ENCODE assay signal across 19 mouse cellular contexts in genomic region chr1:133954009-133954408, GRCm38 (mm10). TPM values are rescaled to one million over a fixed set of nuclear protein-coding genes. Genes with fewer than 3 reads are reported as not detected.
DNase-seq lines count a peak whose midpoint lies in the region; ATAC-seq and TF ChIP-seq lines count a peak whose summit lies in the region.
"Had no signal": no experiment of that assay in that cellular context is flagged by ENCODE, and none has a peak within 500 bp of the region (broad histone marks: within the 10 kb centered on the region; RNA-seq: fewer than 3 reads in every experiment).

No protein-coding gene starts in this region.

- H3K9me3 ChIP-seq in heart, embryonic 14.5 days (ENCODE audit: control insufficient read depth, low read length) = no peaks in the 10 kb centered on the region
- H3K9me3 ChIP-seq in liver, embryonic 14.5 days (ENCODE audit: control insufficient read depth, low read length) = no peaks in the 10 kb centered on the region
- H3K9me3 ChIP-seq in kidney, embryonic 14.5 days (ENCODE audit: control insufficient read depth, low read length) = no peaks in the 10 kb centered on the region
- H3K9me3 ChIP-seq: forebrain, embryonic 15.5 days; midbrain, embryonic 12.5 days had no signal

- H3K4me3 ChIP-seq in heart, embryonic 14.5 days (ENCODE audit: control insufficient read depth in 1 of 2, insufficient read depth in 1 of 2, low read depth in 1 of 2, low read length in 2 of 2) = no peak overlapping the region
- no peak overlapping the region for H3K4me3 ChIP-seq in liver, adult 2 months (ENCODE audit: insufficient read depth, low read depth, low read length)
- H3K4me3 ChIP-seq in brown adipose tissue, adult 24 weeks (ENCODE audit: insufficient read depth, low read depth, low read length) = no peak overlapping the region
- H3K4me3 ChIP-seq in liver, embryonic 14.5 days (ENCODE audit: insufficient read depth in 1 of 2, low read depth in 2 of 2, low read length in 2 of 2) = no peak overlapping the region
- no peak overlapping the region for H3K4me3 ChIP-seq in thymus, adult 2 months (ENCODE audit: control insufficient read depth, insufficient read depth, low read length)
- no peak overlapping the region for H3K4me3 ChIP-seq in kidney, embryonic 14.5 days (ENCODE audit: low read length)
- H3K4me3 ChIP-seq: forebrain, embryonic 15.5 days; layer of hippocampus, adult 2 months; midbrain, embryonic 12.5 days; myocyte had no signal

- ATAC-seq in heart, embryonic 14.5 days (ENCODE audit: insufficient number of reproducible peaks, insufficient read depth, low FRiP score, low read depth) = peak; percentile 7; the same call in 1 of the 2 replicates
- ATAC-seq in liver, embryonic 14.5 days (ENCODE audit: insufficient read depth) = no peak
- ATAC-seq in kidney, embryonic 14.5 days (ENCODE audit: low FRiP score, low TSS enrichment) = no peak
- ATAC-seq: forebrain, embryonic 15.5 days; intestine, embryonic 16.5 days had no signal

- H3K36me3 ChIP-seq in heart, embryonic 14.5 days (ENCODE audit: control insufficient read depth, insufficient read depth, low read length) = no peaks in the 10 kb centered on the region
- H3K36me3 ChIP-seq in liver, adult 2 months (ENCODE audit: control insufficient read depth, insufficient read depth, low read length) = no peaks in the 10 kb centered on the region
- H3K36me3 ChIP-seq in liver, embryonic 14.5 days (replicated peaks; ENCODE audit: control insufficient read depth, insufficient read depth, low read depth) = no peaks in the 10 kb centered on the region
- H3K36me3 ChIP-seq in thymus, adult 2 months (ENCODE audit: control insufficient read depth, insufficient read depth, low read length) = no peaks in the 10 kb centered on the region
- H3K36me3 ChIP-seq in kidney, embryonic 14.5 days (ENCODE audit: control insufficient read depth, insufficient read depth, low read length) = no peaks in the 10 kb centered on the region
- H3K36me3 ChIP-seq: forebrain, embryonic 15.5 days; midbrain, embryonic 12.5 days had no signal

- no peak for TF ChIP-seq EP300 in liver, embryonic 14.5 days (IDR thresholded peaks at IDR 0.05; ENCODE audit: low read depth)

- H3K9ac ChIP-seq in heart, embryonic 14.5 days (ENCODE audit: low read length) = no peak overlapping the region
- no peak overlapping the region for H3K9ac ChIP-seq in liver, adult 2 months (ENCODE audit: low read depth, low read length)
- H3K9ac ChIP-seq in liver, embryonic 14.5 days (replicated peaks) = no peak overlapping the region
- H3K9ac ChIP-seq in kidney, embryonic 14.5 days (ENCODE audit: low read depth, low read length) = no peak overlapping the region
- H3K9ac ChIP-seq: forebrain, embryonic 15.5 days; midbrain, embryonic 12.5 days had no signal

- H3K4me1 ChIP-seq in heart, embryonic 14.5 days (ENCODE audit: control insufficient read depth in 2 of 2, insufficient read depth in 2 of 2, low read length in 2 of 2) = peaks cover 20 to 22% of the 10 kb centered on the region in 2 experiments
- peaks cover 12% of the 10 kb centered on the region for H3K4me1 ChIP-seq in liver, adult 2 months (ENCODE audit: control insufficient read depth, insufficient read depth, low read length)
- peaks cover 20% of the 10 kb centered on the region for H3K4me1 ChIP-seq in brown adipose tissue, adult 24 weeks (ENCODE audit: control insufficient read depth, insufficient read depth, insufficient read length, low read length)
- H3K4me1 ChIP-seq in liver, embryonic 14.5 days (replicated peaks; ENCODE audit: control insufficient read depth in 2 of 2, insufficient read depth in 2 of 2, low read length in 1 of 2) = peaks cover 33 to 61% of the 10 kb centered on the region in 2 experiments
- no peaks in the 10 kb centered on the region for H3K4me1 ChIP-seq in thymus, adult 2 months (replicated peaks; ENCODE audit: control insufficient read depth, insufficient read depth, low read length)
- peaks cover 5% of the 10 kb centered on the region; the same call in 1 of the 2 replicates for H3K4me1 ChIP-seq in kidney, embryonic 14.5 days (ENCODE audit: control insufficient read depth, insufficient read depth, low read length)
- H3K4me1 ChIP-seq: forebrain, embryonic 15.5 days had no signal

- H3K27ac ChIP-seq in heart, embryonic 14.5 days (replicated peaks in 1 of 2; ENCODE audit: control insufficient read depth in 1 of 2, insufficient read depth in 1 of 2, low read depth in 2 of 2, low read length in 2 of 2) = peak overlapping the region in 1 of 2 experiments; percentile 7; a peak in 1 of 4 replicates
- peak overlapping the region; percentile 78 for H3K27ac ChIP-seq in liver, adult 2 months (replicated peaks; ENCODE audit: insufficient read depth, low read depth, low read length)
- H3K27ac ChIP-seq in brown adipose tissue, adult 24 weeks (replicated peaks; ENCODE audit: low read depth, low read length) = 0 out of 2 replicates have a peak overlapping the region, but pooled peaks have one; percentile 2
- 0 out of 2 replicates have a peak overlapping the region, but pooled peaks have one; percentile 6 for H3K27ac ChIP-seq in liver, embryonic 14.5 days
- no peak overlapping the region for H3K27ac ChIP-seq in thymus, adult 2 months (ENCODE audit: control insufficient read depth, insufficient read depth, low read length)
- no peak overlapping the region for H3K27ac ChIP-seq in kidney, embryonic 14.5 days (ENCODE audit: low read depth, low read length)
- H3K27ac ChIP-seq: forebrain, embryonic 15.5 days; kidney, postnatal 0 days; midbrain, embryonic 12.5 days had no signal

- TF ChIP-seq CTCF in liver, adult 2 months (IDR thresholded peaks at IDR 0.05; ENCODE audit: low read depth, low read length) = no peak
- TF ChIP-seq CTCF in liver, embryonic 14.5 days (IDR thresholded peaks at IDR 0.05; ENCODE audit: low read depth) = no peak
- no peak for TF ChIP-seq CTCF in thymus, adult 2 months (IDR thresholded peaks at IDR 0.05; ENCODE audit: borderline replicate concordance, control insufficient read depth, extremely low read depth, insufficient read depth, low read length, poor library complexity)

- no peak for TF ChIP-seq POLR2A in liver, adult 2 months (IDR thresholded peaks at IDR 0.05; ENCODE audit: extremely low read depth, insufficient read depth, low read length)
- no peak for TF ChIP-seq POLR2A in thymus, adult 2 months (IDR thresholded peaks at IDR 0.05; ENCODE audit: control insufficient read depth, extremely low read depth, insufficient read depth, low read length, poor library complexity)

- DNase-seq in heart, adult 8-10 months (ENCODE audit: low spot score) = no peak
- peak; percentile 33 for DNase-seq in liver, adult 2 months (ENCODE audit: extremely low read depth, low read depth, low spot score)
- no peak for DNase-seq in liver
- DNase-seq in liver, embryonic 14.5 days (ENCODE audit: low read depth in 3 of 3, low spot score in 3 of 3) = peak; percentile 24 to 44 (median 24)
- no peak for DNase-seq in thymus, adult 2 months
- DNase-seq: lung, adult 2 months; retina, postnatal 1 day; right cerebral cortex, postnatal 4 days; thymus, postnatal 4 days had no signal

- no peaks in the 10 kb centered on the region for H3K27me3 ChIP-seq in heart, embryonic 14.5 days (ENCODE audit: control insufficient read depth, insufficient read depth, low read length)
- no peaks in the 10 kb centered on the region for H3K27me3 ChIP-seq in liver, adult 2 months (ENCODE audit: control insufficient read depth, insufficient read depth, low read length)
- H3K27me3 ChIP-seq in liver, embryonic 14.5 days (ENCODE audit: control insufficient read depth, insufficient read depth, low read length) = no peaks in the 10 kb centered on the region
- no peaks in the 10 kb centered on the region for H3K27me3 ChIP-seq in thymus, adult 2 months (ENCODE audit: control insufficient read depth, insufficient read depth, low read length)
- H3K27me3 ChIP-seq in kidney, embryonic 14.5 days (ENCODE audit: control insufficient read depth, insufficient read depth, low read length) = peaks cover 3% of the 10 kb centered on the region; the same call in 1 of the 2 replicates
- H3K27me3 ChIP-seq: forebrain, embryonic 15.5 days; midbrain, embryonic 12.5 days had no signal

- no peak overlapping the region for H3K4me2 ChIP-seq in heart, embryonic 14.5 days (ENCODE audit: low read length)
- no peak overlapping the region for H3K4me2 ChIP-seq in liver, embryonic 14.5 days (ENCODE audit: low read depth)
- H3K4me2 ChIP-seq in kidney, embryonic 14.5 days (replicated peaks; ENCODE audit: low read depth, low read length) = no peak overlapping the region
- H3K4me2 ChIP-seq: forebrain, embryonic 15.5 days; midbrain, embryonic 12.5 days had no signal

- WGBS in heart, embryonic 14.5 days = 23% methylated on average over 2 of the region's 2 CpGs
- 47% methylated on average over 2 of the region's 2 CpGs for WGBS in liver, adult 2 months
- WGBS in liver, embryonic 14.5 days (ENCODE audit: insufficient replicate concordance) = 21% methylated on average over 2 of the region's 2 CpGs
- WGBS in thymus, adult 2 months = 85% methylated on average over 2 of the region's 2 CpGs
- 62% methylated on average over 2 of the region's 2 CpGs for WGBS in kidney, embryonic 14.5 days

- no peaks in the 10 kb centered on the region for H3K79me2 ChIP-seq in liver, adult 2 months (ENCODE audit: control insufficient read depth, insufficient read depth, low read length)

RNA-seq across cellular contexts. Expression of gene Prelp, which starts 32.8 kb away (rescaled TPM):
- 2.1 and 2.7 TPM in 2 replicates for polyA plus RNA-seq in heart, embryonic 14.5 days (2014; fragmentation: Nextera tagmentation; extraction: Ambion mirVana)
- 10 to 100 TPM; 26.0 to 28.4 (median 27.1) TPM for total RNA-seq in heart, adult 8-10 months (2022)
- 6.6 and 9.3 TPM in 2 replicates for total RNA-seq in liver, adult 2 months (2014; rRNA removed)
- 23.8 and 27.2 TPM in 2 replicates for polyA plus RNA-seq in liver, adult 2 months (2012; rRNA removed)
- polyA plus RNA-seq in brown adipose tissue, adult 24 weeks (2012; ENCODE audit: insufficient read depth, insufficient read length, missing spikeins) = 237 and 366 TPM in 2 replicates
- polyA plus RNA-seq in liver, embryonic 14.5 days (2012; rRNA removed) = 1.6 and 1.7 TPM in 2 replicates
- polyA plus RNA-seq in liver, embryonic 14.5 days (2014; fragmentation: Nextera tagmentation; extraction: Ambion mirVana) = 1.9 and 2.1 TPM in 2 replicates
- 10.7 and 13.3 TPM in 2 replicates for polyA plus RNA-seq in thymus, adult 2 months (2012; rRNA removed)
- 0.39 and 0.84 TPM in 2 replicates for polyA plus RNA-seq in kidney, embryonic 14.5 days (2014; fragmentation: Nextera tagmentation; extraction: Ambion mirVana)
- total RNA-seq: ES-E14 had no signal

RNA-seq across cellular contexts. Expression of gene Optc, which starts 46.2 kb away (rescaled TPM):
- polyA plus RNA-seq in heart, embryonic 14.5 days (2014; fragmentation: Nextera tagmentation; extraction: Ambion mirVana) = 0.40 and 0.47 TPM in 2 replicates
- total RNA-seq in heart, adult 8-10 months (2022) = under 1 TPM in 2 of 4 experiments, not detected in 2; 0.31 to 0.44 TPM
- total RNA-seq in liver, adult 2 months (2014; rRNA removed) = not detected in 2 replicates
- polyA plus RNA-seq in liver, adult 2 months (2012; rRNA removed) = not detected in 2 replicates
- not detected in 2 replicates for polyA plus RNA-seq in brown adipose tissue, adult 24 weeks (2012; ENCODE audit: insufficient read depth, insufficient read length, missing spikeins)
- 0.11 and 0.23 TPM in 2 replicates for polyA plus RNA-seq in liver, embryonic 14.5 days (2012; rRNA removed)
- polyA plus RNA-seq in liver, embryonic 14.5 days (2014; fragmentation: Nextera tagmentation; extraction: Ambion mirVana) = not detected in 2 replicates
- 0.91 and 1.0 TPM in 2 replicates for polyA plus RNA-seq in thymus, adult 2 months (2012; rRNA removed)
- 0.26 TPM in 1 of 2 replicates, not detected in the other for polyA plus RNA-seq in kidney, embryonic 14.5 days (2014; fragmentation: Nextera tagmentation; extraction: Ambion mirVana)

Comparison
In these comparisons a context has a peak if more than half of its experiments do, and no peak if none do; other contexts are left out.
1. DNase-seq: peak in liver, adult 2 months (single experiment) and liver, embryonic 14.5 days (3 of 3); none in heart, adult 8-10 months (single experiment), liver (single experiment) and thymus, adult 2 months (single experiment).
2. H3K27ac ChIP-seq: peak in liver, adult 2 months (single experiment), brown adipose tissue, adult 24 weeks (single experiment) and liver, embryonic 14.5 days (single experiment); none in thymus, adult 2 months (single experiment) and kidney, embryonic 14.5 days (single experiment).